Mouse (Mus musculus) limb, embryonic 13.5 days (tissue): ENCODE measurements around the gene Fam120a. TPM values are rescaled to one million over a fixed set of nuclear protein-coding genes. Genes with fewer than 3 reads are reported as not detected.

Experiments
- ATAC-seq: fragments of 200-750 bp; cut with Nextera tagmentation; 2 replicates; pipeline ENCODE4 v1.8.0; 2017; ENCODE audit warnings: low read depth, moderate number of reproducible peaks, moderate TSS enrichment; ENCODE audit not compliant: low FRiP score
- H3K27ac ChIP-seq: fragments of 300-500 bp; sonication (generic); 2 replicates; pipeline ENCODE4 v1.5.1; 2015; ENCODE audit warnings: inconsistent platforms, mild to moderate bottlenecking, moderate library complexity
- H3K27me3 ChIP-seq: fragments of 300-500 bp; sonication (generic); 2 replicates; pipeline ENCODE4 v1.6.1; 2015; ENCODE audit warnings: mild to moderate bottlenecking, inconsistent platforms
- H3K36me3 ChIP-seq: fragments of 300-500 bp; sonication (generic); 2 replicates; pipeline ENCODE4 v1.6.1; 2015; ENCODE audit warnings: inconsistent platforms, mild to moderate bottlenecking, moderate library complexity
- H3K4me1 ChIP-seq: fragments of 300-500 bp; sonication (generic); 2 replicates; pipeline ENCODE4 v1.6.1; 2015; ENCODE audit warnings: inconsistent platforms
- H3K4me2 ChIP-seq: fragments of 300-500 bp; sonication (generic); replicated peaks from 2 replicates; pipeline ENCODE4 v1.6.1; 2015; ENCODE audit warnings: inconsistent platforms, mild to moderate bottlenecking, moderate library complexity
- H3K4me3 ChIP-seq: fragments of 300-500 bp; sonication (generic); 2 replicates; pipeline ENCODE4 v1.5.1; 2015; ENCODE audit warnings: moderate library complexity, mild to moderate bottlenecking, inconsistent platforms
- H3K9ac ChIP-seq: fragments of 300-500 bp; sonication (generic); 2 replicates; pipeline ENCODE4 v1.6.1; 2015; ENCODE audit warnings: mild to moderate bottlenecking, inconsistent platforms
- H3K9me3 ChIP-seq: fragments of 300-500 bp; sonication (generic); 2 replicates; pipeline ENCODE4 v1.6.1; 2016; ENCODE audit warnings: inconsistent platforms
- WGBS: fragments of 180-500 bp; shearing (Covaris S2); methylation state at CpG from one replicate; pipeline ENCODE4 v1.1.7; 2015; 5-methylcytosine and 5-hydroxymethylcytosine counted together
- polyA plus RNA-seq: library from polyadenylated mRNA; unstranded; fragments of >200 nt; fragmentation: Nextera tagmentation; extraction: Ambion mirVana; gene quantifications from 2 replicates; pipeline ENCODE4 v1.2.1, GENCODE M21; 2015

Gene Fam120a
- polyA plus RNA-seq, 1 experiment from 2014 or later: 22.0 TPM

GRCm38 (mm10) chr13:48890260-48890960, 77.4 kb downstream of the Fam120a start:
- Histone ChIP-seq H3K27me3 (no peaks in the 10 kb centered on the region), H3K9ac (no peak overlapping the region), H3K27ac (no peak overlapping the region), H3K4me2 (no peak overlapping the region), H3K36me3 (peaks cover 85% of the 10 kb centered on the region), H3K9me3 (no peaks in the 10 kb centered on the region), H3K4me3 (no peak overlapping the region), H3K4me1 (no peaks in the 10 kb centered on the region)
- no peak for ATAC-seq
- WGBS: 78% methylated on average over 4 of the region's 4 CpGs

GRCm38 (mm10) chr13:48878534-48878933, 89.3 kb downstream of the Fam120a start:
- WGBS: under 1% methylated on average over 36 of the region's 36 CpGs
- no peaks in the 10 kb centered on the region for H3K27me3 ChIP-seq
- peak overlapping the region; percentile 81 for H3K4me2 ChIP-seq
- peak overlapping the region; percentile 77 for H3K9ac ChIP-seq
- H3K27ac ChIP-seq: peak overlapping the region; percentile 85
- H3K9me3 ChIP-seq: no peaks in the 10 kb centered on the region
- ATAC-seq: peak; percentile 99
- H3K4me3 ChIP-seq: peak overlapping the region; percentile 50
- H3K4me1 ChIP-seq: peaks cover 7% of the 10 kb centered on the region
- H3K36me3 ChIP-seq: peaks cover 39% of the 10 kb centered on the region

- ATAC-seq: no peak
- Histone ChIP-seq H3K27ac (peak overlapping the region; percentile 85), H3K4me3 (peak overlapping the region; percentile 50)
Observed at GRCm38 (mm10) chr13:48877805-48878204, 90.0 kb downstream of the Fam120a start.

GRCm38 (mm10) chr13:48872726-48873125, 95.1 kb downstream of the Fam120a start:
- Histone ChIP-seq H3K27me3 (no peaks in the 10 kb centered on the region), H3K4me3 (no peak overlapping the region), H3K4me1 (peaks cover 36% of the 10 kb centered on the region), H3K9ac (0 out of 2 replicates have a peak overlapping the region, but pooled peaks have one; percentile 99), H3K9me3 (no peaks in the 10 kb centered on the region), H3K4me2 (no peak overlapping the region), H3K36me3 (peaks cover 12% of the 10 kb centered on the region), H3K27ac (no peak overlapping the region)
- 77% methylated on average over 5 of the region's 5 CpGs for WGBS
- no peak for ATAC-seq

More at GRCm38 (mm10) chr13:48877805-48878204, 90.0 kb downstream of the Fam120a start:
- peak overlapping the region; percentile 77 for H3K9ac ChIP-seq
- no peaks in the 10 kb centered on the region for H3K27me3 ChIP-seq
- H3K9me3 ChIP-seq: no peaks in the 10 kb centered on the region
- H3K4me2 ChIP-seq: peak overlapping the region; percentile 81
- peaks cover 34% of the 10 kb centered on the region for H3K36me3 ChIP-seq
- peaks cover 10% of the 10 kb centered on the region for H3K4me1 ChIP-seq

- peak overlapping the region; percentile 99 for H3K9ac ChIP-seq
- peaks cover 42% of the 10 kb centered on the region for H3K4me1 ChIP-seq
- H3K9me3 ChIP-seq: no peaks in the 10 kb centered on the region
- no peaks in the 10 kb centered on the region for H3K27me3 ChIP-seq
- no peak for ATAC-seq
- H3K27ac ChIP-seq: peak overlapping the region; percentile 88
- peak overlapping the region; percentile 95 for H3K4me3 ChIP-seq
- peak overlapping the region; percentile 86 for H3K4me2 ChIP-seq
- WGBS: 59% methylated on average over 7 of the region's 7 CpGs
- H3K36me3 ChIP-seq: peaks cover 12% of the 10 kb centered on the region
Observed at GRCm38 (mm10) chr13:48871887-48872606, 95.8 kb downstream of the Fam120a start.

GRCm38 (mm10) chr13:48870771-48871731, 96.8 kb downstream of the Fam120a start, which contains the start of gene Phf2:
Gene Phf2, minus strand, starts transcription at chr13:48871119.
- H3K36me3 ChIP-seq: peaks cover 9% of the 10 kb centered on the region
- under 1% methylated on average over 104 of the region's 117 CpGs for WGBS
- peak; percentile 46 for ATAC-seq

GRCm38 (mm10) chr13:48869950-48870770, 97.7 kb downstream of the Fam120a start:
- H3K27me3 ChIP-seq: no peaks in the 10 kb centered on the region
- peaks cover 56% of the 10 kb centered on the region for H3K4me1 ChIP-seq
- peak overlapping the region; percentile 91 for H3K27ac ChIP-seq
- peak; percentile 38 for ATAC-seq
- H3K9ac ChIP-seq: peak overlapping the region; percentile 99
- H3K4me3 ChIP-seq: peak overlapping the region; percentile 95
- no peaks in the 10 kb centered on the region for H3K9me3 ChIP-seq
- H3K4me2 ChIP-seq: peak overlapping the region; percentile 91
- H3K36me3 ChIP-seq: peaks cover 3% of the 10 kb centered on the region; the same call in 1 of the 2 replicates
- whole genome bisulfite sequencing: under 1% methylated on average over 64 of the region's 102 CpGs

More at GRCm38 (mm10) chr13:48870771-48871731, 96.8 kb downstream of the Fam120a start, which contains the start of gene Phf2:
- peak within 1 kb of the TSS; percentile 91 for H3K4me2 ChIP-seq
- peak within 1 kb of the TSS; percentile 99 for H3K9ac ChIP-seq
- peaks cover 50% of the 10 kb centered on the region for H3K4me1 ChIP-seq
- no peaks in the 10 kb centered on the region for H3K9me3 ChIP-seq
- H3K27me3 ChIP-seq: no peaks in the 10 kb centered on the region
- peak within 1 kb of the TSS; percentile 91 for H3K27ac ChIP-seq
- H3K4me3 ChIP-seq: peak within 1 kb of the TSS; percentile 95

- 12% methylated on average over 5 of the region's 5 CpGs for WGBS
- no peak for ATAC-seq
Observed at GRCm38 (mm10) chr13:48869600-48869949, 98.2 kb downstream of the Fam120a start.

GRCm38 (mm10) chr13:48869088-48869487, 98.7 kb downstream of the Fam120a start:
- peak overlapping the region; percentile 91; the same call in 1 of the 2 replicates for H3K27ac ChIP-seq

More at GRCm38 (mm10) chr13:48869600-48869949, 98.2 kb downstream of the Fam120a start:
- peak overlapping the region; percentile 95 for H3K4me3 ChIP-seq
- H3K27me3 ChIP-seq: no peaks in the 10 kb centered on the region
- peak overlapping the region; percentile 91 for H3K27ac ChIP-seq
- peak overlapping the region; percentile 99 for H3K9ac ChIP-seq
- H3K4me1 ChIP-seq: peaks cover 61% of the 10 kb centered on the region
- peak overlapping the region; percentile 91 for H3K4me2 ChIP-seq
- no peaks in the 10 kb centered on the region for H3K9me3 ChIP-seq
- no peaks in the 10 kb centered on the region; the same call in 1 of the 2 replicates for H3K36me3 ChIP-seq

GRCm38 (mm10) chr13:48864673-48865356, 103.0 kb downstream of the Fam120a start:
- 75% methylated on average over 12 of the region's 12 CpGs for WGBS
- Histone ChIP-seq H3K9me3 (no peaks in the 10 kb centered on the region), H3K27me3 (no peaks in the 10 kb centered on the region), H3K9ac (no peak overlapping the region), H3K27ac (peak overlapping the region; percentile 22; the same call in 1 of the 2 replicates), H3K4me2 (no peak overlapping the region), H3K4me3 (no peak overlapping the region), H3K4me1 (peaks cover 67% of the 10 kb centered on the region), H3K36me3 (peaks cover 4% of the 10 kb centered on the region; the same call in 1 of the 2 replicates)
- ATAC-seq: no peak

More at GRCm38 (mm10) chr13:48869088-48869487, 98.7 kb downstream of the Fam120a start:
- Histone ChIP-seq H3K9me3 (no peaks in the 10 kb centered on the region), H3K4me3 (peak overlapping the region; percentile 95), H3K36me3 (no peaks in the 10 kb centered on the region; the same call in 1 of the 2 replicates), H3K9ac (peak overlapping the region; percentile 99), H3K27me3 (no peaks in the 10 kb centered on the region), H3K4me1 (peaks cover 66% of the 10 kb centered on the region), H3K4me2 (peak overlapping the region; percentile 91)
- WGBS: 17% methylated on average over 5 of the region's 5 CpGs
- no peak for ATAC-seq
